Mouse (Mus musculus) embryonic facial prominence, embryonic 10.5 days (tissue): ENCODE data around the gene Ppm1j. TPM values are rescaled to one million over a fixed set of nuclear protein-coding genes. Genes with fewer than 3 reads are reported as not detected.

ENCODE experiments used
- DNase-seq: peaks from one replicate; pipeline ENCODE4 v3.0.0-alpha.2; 2017; ENCODE audit warnings: low spot score
- H3K27ac ChIP-seq: fragments of 300-500 bp; sonication (generic); replicated peaks from 2 replicates; pipeline ENCODE4 v1.5.1; 2016; ENCODE audit warnings: mild to moderate bottlenecking
- H3K27me3 ChIP-seq: fragments of 300-500 bp; sonication (generic); replicated peaks from 2 replicates; pipeline ENCODE4 v1.6.1; 2016; ENCODE audit warnings: low read depth, mild to moderate bottlenecking; ENCODE audit not compliant: poor library complexity, severe bottlenecking
- H3K36me3 ChIP-seq: fragments of 300-500 bp; sonication (generic); replicated peaks from 2 replicates; pipeline ENCODE4 v1.6.1; 2016; ENCODE audit warnings: mild to moderate bottlenecking, moderate library complexity
- H3K4me1 ChIP-seq: fragments of 300-500 bp; sonication (generic); 2 replicates; pipeline ENCODE4 v1.6.1; 2016
- H3K4me3 ChIP-seq: fragments of 300-500 bp; sonication (generic); 2 replicates; pipeline ENCODE4 v1.5.1; 2016; ENCODE audit warnings: mild to moderate bottlenecking, moderate library complexity
- H3K9me3 ChIP-seq: fragments of 300-500 bp; sonication (generic); 2 replicates; pipeline ENCODE4 v1.6.1; 2016; ENCODE audit warnings: mild to moderate bottlenecking
- WGBS: fragments of 180-500 bp; shearing (Covaris S2); methylation state at CpG from one replicate; pipeline ENCODE4 v1.1.7; 2016; 5-methylcytosine and 5-hydroxymethylcytosine counted together
- polyA plus RNA-seq: library from polyadenylated mRNA; unstranded; fragments of >200 nt; fragmentation: Nextera tagmentation; extraction: Ambion mirVana; gene quantifications from 2 replicates; pipeline ENCODE4 v1.2.1, GENCODE M21; 2016

The Ppm1j gene
- polyA plus RNA-seq, 1 experiment from 2014 or later: 2.3 TPM

DNA sequence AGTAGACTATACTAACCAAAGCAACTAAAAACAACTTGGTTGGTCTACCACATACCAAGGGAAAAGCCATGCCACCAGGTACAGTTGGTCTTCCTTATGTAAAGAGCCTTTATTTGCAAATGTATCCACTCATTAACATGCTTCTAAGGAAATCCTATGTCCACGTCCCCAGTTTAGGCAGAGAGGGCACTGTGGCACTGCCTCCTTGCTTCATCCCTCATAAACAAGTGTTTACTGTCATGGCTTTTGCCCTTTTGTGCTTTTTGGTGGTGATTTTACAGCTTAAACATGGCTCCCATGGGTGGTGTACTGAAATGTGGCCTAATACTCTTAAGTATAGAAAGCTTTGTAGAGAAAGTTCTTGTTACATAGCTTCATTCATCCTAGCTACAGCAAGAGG is 39.6 kb downstream of the Ppm1j start:
- Histone ChIP-seq H3K27ac (no peak overlapping the region), H3K27me3 (no peaks in the 10 kb centered on the region), H3K4me1 (peaks cover 27% of the 10 kb centered on the region), H3K36me3 (peaks cover 23% of the 10 kb centered on the region), H3K4me3 (no peak overlapping the region), H3K9me3 (no peaks in the 10 kb centered on the region)
- 58% methylated on average over 1 of the region's 1 CpGs for WGBS
- no peak for DNase-seq

DNA sequence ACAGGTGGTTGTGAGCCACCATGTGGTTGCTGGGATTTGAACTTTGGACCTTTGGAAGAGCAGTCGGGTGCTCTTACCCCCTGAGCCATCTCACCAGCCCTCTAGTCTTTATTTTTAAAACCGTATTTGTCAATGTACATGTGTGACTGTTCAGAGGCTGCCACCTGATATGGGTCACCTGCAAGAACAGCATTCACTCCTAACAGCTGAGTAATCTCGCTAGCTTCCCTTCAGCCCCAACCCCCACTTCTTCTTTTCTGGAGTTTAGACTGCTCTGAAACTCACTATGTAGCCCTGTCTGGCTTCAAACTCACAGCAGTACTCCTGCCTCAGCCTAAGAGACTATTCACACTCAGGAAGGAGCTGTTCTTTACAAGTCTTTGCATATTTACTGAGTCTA is 41.6 kb downstream of the Ppm1j start:
- Histone ChIP-seq H3K27me3 (no peaks in the 10 kb centered on the region), H3K27ac (no peak overlapping the region), H3K4me1 (peaks cover 15% of the 10 kb centered on the region), H3K36me3 (peaks cover 42% of the 10 kb centered on the region), H3K9me3 (no peaks in the 10 kb centered on the region), H3K4me3 (no peak overlapping the region)
- 76% methylated on average over 3 of the region's 3 CpGs for WGBS
- no peak for DNase-seq

Other genes with a start within 250 kb of the Ppm1j start
- gene Slc16a1, start 142.4 kb upstream of the Ppm1j start, polyA plus RNA-seq: 45.9 and 49.6 TPM in 2 replicates
- gene Fam19a3, start 784 bp downstream of the Ppm1j start, polyA plus RNA-seq: 0.04 and 0.10 TPM in 2 replicates
- 120 and 121 TPM in 2 replicates for gene Rhoc, start 7.3 kb downstream of the Ppm1j start, polyA plus RNA-seq
- 38.0 and 46.4 TPM in 2 replicates for gene Mov10, start 37.5 kb downstream of the Ppm1j start, polyA plus RNA-seq
- gene St7l, start 82.9 kb downstream of the Ppm1j start, polyA plus RNA-seq: 29.0 and 31.7 TPM in 2 replicates
- gene Capza1, start 83.4 kb downstream of the Ppm1j start, polyA plus RNA-seq: 191 and 198 TPM in 2 replicates
- 0.50 and 0.66 TPM in 2 replicates for gene Wnt2b, start 180.9 kb downstream of the Ppm1j start, polyA plus RNA-seq